Mouse (Mus musculus) small intestine, adult 2 months (tissue): ENCODE measurements around the gene Ints5.

Experiments used
- CTCF ChIP-seq: fragments of 200-500 bp; IDR thresholded peaks from 2 replicates; pipeline ENCODE4 v1.5.1; 2012; ENCODE audit warnings: low read depth, mild to moderate bottlenecking, control low read depth, inconsistent platforms, low read length, moderate library complexity, mixed read lengths; ENCODE audit not compliant: insufficient replicate concordance, insufficient read length; ENCODE audit errors: extremely low read depth
- POLR2A ChIP-seq: fragments of 200-500 bp; IDR thresholded peaks from 2 replicates; pipeline ENCODE4 v1.6.1; 2012; ENCODE audit warnings: low read depth, mild to moderate bottlenecking, control low read depth, inconsistent platforms, low read length, moderate library complexity

DNA sequence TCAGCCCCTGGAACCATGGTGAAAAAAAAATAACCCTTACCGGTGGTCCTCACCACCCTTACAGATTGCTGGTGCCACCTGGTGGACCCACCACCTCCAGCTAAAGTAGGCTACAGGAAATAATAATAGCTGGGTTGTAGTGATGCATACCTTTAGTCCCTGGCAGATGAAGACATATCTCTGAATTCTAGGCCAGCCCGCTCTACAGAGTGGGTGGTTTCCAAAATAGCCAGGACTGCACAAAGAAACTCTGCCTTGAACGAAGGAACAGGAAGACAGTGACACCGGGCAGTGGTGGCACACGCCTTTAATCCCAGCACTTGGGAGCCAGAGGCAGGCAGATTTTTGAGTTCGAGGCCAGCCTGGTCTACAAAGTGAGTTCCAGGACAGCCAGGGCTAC lies 28.5 kb upstream of the Ints5 start:
- TF ChIP-seq CTCF (no peak), POLR2A (no peak)
